Mouse (Mus musculus): ENCODE measurements around the gene Gkap1. TPM values are rescaled to one million over a fixed set of nuclear protein-coding genes. Genes with fewer than 3 reads are reported as not detected.

Gene Gkap1
- polyA plus RNA-seq, 1 experiment from 2014 or later: 32.1 TPM

DNA sequence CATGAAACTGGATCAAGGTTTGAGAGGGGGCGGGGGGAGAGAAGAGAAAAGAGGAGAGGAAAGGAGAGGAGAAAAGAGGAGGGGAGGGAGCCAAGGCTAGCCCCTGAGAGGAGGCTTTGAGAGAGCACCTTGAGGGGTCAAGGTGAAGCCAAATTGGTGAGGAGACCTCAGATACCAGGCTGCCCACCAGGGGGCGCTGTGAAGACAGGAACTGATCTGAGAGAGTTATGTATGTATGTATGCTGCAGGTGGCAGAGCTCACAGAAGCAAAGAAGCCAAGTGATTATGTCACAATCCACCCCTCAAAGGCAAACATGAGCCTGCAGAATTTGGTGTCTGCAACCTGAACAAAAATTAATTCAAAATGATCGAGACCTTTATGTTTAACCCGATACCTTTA, 87.1 kb downstream of the Gkap1 start:
- no peak overlapping the region for H3K4me3 ChIP-seq (ENCODE audit: control insufficient read depth in 1 of 2, insufficient read depth in 1 of 2, low read depth in 1 of 2, low read length in 2 of 2)
- 64% methylated on average over 4 of the region's 4 CpGs for WGBS
- no peaks in the 10 kb centered on the region for H3K27me3 ChIP-seq (ENCODE audit: control insufficient read depth, insufficient read depth, low read length)
- ATAC-seq (ENCODE audit: insufficient number of reproducible peaks, insufficient read depth, low FRiP score, low read depth): no peak
- peaks cover 66% of the 10 kb centered on the region for H3K36me3 ChIP-seq (ENCODE audit: control insufficient read depth, insufficient read depth, low read length)
- H3K9me3 ChIP-seq (ENCODE audit: control insufficient read depth, low read length): no peaks in the 10 kb centered on the region
- H3K27ac ChIP-seq (replicated peaks in 1 of 2; ENCODE audit: control insufficient read depth in 1 of 2, insufficient read depth in 1 of 2, low read depth in 2 of 2, low read length in 2 of 2): no peak overlapping the region
- H3K4me1 ChIP-seq (ENCODE audit: control insufficient read depth in 2 of 2, insufficient read depth in 2 of 2, low read length in 2 of 2): no peaks in the 10 kb centered on the region
- H3K4me2 ChIP-seq (ENCODE audit: low read length): no peak overlapping the region
- H3K9ac ChIP-seq (ENCODE audit: low read length): no peak overlapping the region

GRCm38 (mm10) chr13:58187751-58188150, 87.7 kb downstream of the Gkap1 start:
- H3K4me1 ChIP-seq (ENCODE audit: control insufficient read depth in 2 of 2, insufficient read depth in 2 of 2, low read length in 2 of 2): no peaks in the 10 kb centered on the region
- ATAC-seq (ENCODE audit: insufficient number of reproducible peaks, insufficient read depth, low FRiP score, low read depth): no peak
- no peak overlapping the region for H3K4me3 ChIP-seq (ENCODE audit: control insufficient read depth in 1 of 2, insufficient read depth in 1 of 2, low read depth in 1 of 2, low read length in 2 of 2)
- no peak overlapping the region for H3K9ac ChIP-seq (ENCODE audit: low read length)
- no peak overlapping the region for H3K27ac ChIP-seq (replicated peaks in 1 of 2; ENCODE audit: control insufficient read depth in 1 of 2, insufficient read depth in 1 of 2, low read depth in 2 of 2, low read length in 2 of 2)
- H3K27me3 ChIP-seq (ENCODE audit: control insufficient read depth, insufficient read depth, low read length): no peaks in the 10 kb centered on the region
- no peaks in the 10 kb centered on the region for H3K9me3 ChIP-seq (ENCODE audit: control insufficient read depth, low read length)
- 83% methylated on average over 3 of the region's 3 CpGs for WGBS
- H3K36me3 ChIP-seq (ENCODE audit: control insufficient read depth, insufficient read depth, low read length): peaks cover 64% of the 10 kb centered on the region
- H3K4me2 ChIP-seq (ENCODE audit: low read length): no peak overlapping the region

GRCm38 (mm10) chr13:58186281-58186680, 89.2 kb downstream of the Gkap1 start:
- Histone ChIP-seq H3K4me3 (ENCODE audit: control insufficient read depth in 1 of 2, insufficient read depth in 1 of 2, low read depth in 1 of 2, low read length in 2 of 2) (no peak overlapping the region), H3K27me3 (ENCODE audit: control insufficient read depth, insufficient read depth, low read length) (no peaks in the 10 kb centered on the region), H3K9ac (ENCODE audit: low read length) (no peak overlapping the region), H3K9me3 (ENCODE audit: control insufficient read depth, low read length) (no peaks in the 10 kb centered on the region), H3K4me1 (ENCODE audit: control insufficient read depth in 2 of 2, insufficient read depth in 2 of 2, low read length in 2 of 2) (no peaks in the 10 kb centered on the region), H3K4me2 (ENCODE audit: low read length) (no peak overlapping the region), H3K27ac (replicated peaks in 1 of 2; ENCODE audit: control insufficient read depth in 1 of 2, insufficient read depth in 1 of 2, low read depth in 2 of 2, low read length in 2 of 2) (no peak overlapping the region), H3K36me3 (ENCODE audit: control insufficient read depth, insufficient read depth, low read length) (peaks cover 64% of the 10 kb centered on the region)
- WGBS: 67% methylated on average over 8 of the region's 8 CpGs
- ATAC-seq (ENCODE audit: insufficient number of reproducible peaks, insufficient read depth, low FRiP score, low read depth): no peak

DNA sequence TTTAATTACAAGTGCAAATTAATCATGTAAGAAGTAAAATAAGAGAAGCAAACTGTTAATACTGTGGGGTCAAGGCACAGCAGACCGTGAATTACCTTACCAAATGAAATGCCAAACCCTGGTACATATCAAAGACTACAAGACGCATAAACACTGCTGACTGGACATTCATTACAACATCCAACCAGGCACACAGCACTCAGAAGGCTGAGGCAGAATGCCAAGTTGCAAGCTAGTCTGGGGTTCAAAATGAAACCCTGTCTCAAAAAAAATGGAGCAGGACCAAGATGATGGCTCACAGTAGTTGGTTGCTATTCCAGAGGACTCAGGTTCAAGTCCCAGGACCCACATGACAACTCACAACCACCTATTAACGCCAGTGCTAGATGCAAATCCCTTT, 91.4 kb downstream of the Gkap1 start:
- H3K9me3 ChIP-seq (ENCODE audit: control insufficient read depth, low read length): no peaks in the 10 kb centered on the region
- WGBS: 83% methylated on average over 3 of the region's 3 CpGs
- ATAC-seq (ENCODE audit: insufficient number of reproducible peaks, insufficient read depth, low FRiP score, low read depth): no peak
- no peak overlapping the region for H3K4me3 ChIP-seq (ENCODE audit: control insufficient read depth in 1 of 2, insufficient read depth in 1 of 2, low read depth in 1 of 2, low read length in 2 of 2)
- H3K27me3 ChIP-seq (ENCODE audit: control insufficient read depth, insufficient read depth, low read length): no peaks in the 10 kb centered on the region
- no peaks in the 10 kb centered on the region for H3K4me1 ChIP-seq (ENCODE audit: control insufficient read depth in 2 of 2, insufficient read depth in 2 of 2, low read length in 2 of 2)
- H3K9ac ChIP-seq (ENCODE audit: low read length): no peak overlapping the region
- peaks cover 73% of the 10 kb centered on the region for H3K36me3 ChIP-seq (ENCODE audit: control insufficient read depth, insufficient read depth, low read length)
- H3K27ac ChIP-seq (replicated peaks in 1 of 2; ENCODE audit: control insufficient read depth in 1 of 2, insufficient read depth in 1 of 2, low read depth in 2 of 2, low read length in 2 of 2): no peak overlapping the region
- no peak overlapping the region for H3K4me2 ChIP-seq (ENCODE audit: low read length)

Small RNA genes within 50 kb of the gene (microRNA-seq; reads per million reads assigned to microRNA genes)
- not detected for gene Mir6369

Other genes with a start within 250 kb of the Gkap1 start
- gene Klhl3, start 162.1 kb downstream of the Gkap1 start, polyA plus RNA-seq (2014; fragmentation: Nextera tagmentation; extraction: Ambion mirVana): 6.9 and 7.0 TPM in 2 replicates
- 23.7 and 26.4 TPM in 2 replicates for gene Hnrnpa0, start 147.1 kb downstream of the Gkap1 start, polyA plus RNA-seq (2014; fragmentation: Nextera tagmentation; extraction: Ambion mirVana)
- gene Idnk, start 118.0 kb downstream of the Gkap1 start, polyA plus RNA-seq (2014; fragmentation: Nextera tagmentation; extraction: Ambion mirVana): 31.7 and 38.2 TPM in 2 replicates
- gene Ubqln1, start 60.0 kb downstream of the Gkap1 start, polyA plus RNA-seq (2014; fragmentation: Nextera tagmentation; extraction: Ambion mirVana): 66.6 and 67.2 TPM in 2 replicates
- gene Kif27, start 83.4 kb upstream of the Gkap1 start, polyA plus RNA-seq (2014; fragmentation: Nextera tagmentation; extraction: Ambion mirVana): 0.12 and 0.82 TPM in 2 replicates
- 32.1 and 33.6 TPM in 2 replicates for gene 2210016F16Rik, start 109.5 kb upstream of the Gkap1 start, polyA plus RNA-seq (2014; fragmentation: Nextera tagmentation; extraction: Ambion mirVana)
- gene Rmi1, start 126.5 kb upstream of the Gkap1 start, polyA plus RNA-seq (2014; fragmentation: Nextera tagmentation; extraction: Ambion mirVana): 20.3 and 20.6 TPM in 2 replicates
- 919 and 965 TPM in 2 replicates for gene Hnrnpk, start 127.6 kb upstream of the Gkap1 start, polyA plus RNA-seq (2014; fragmentation: Nextera tagmentation; extraction: Ambion mirVana)